Mouse (Mus musculus) left cerebral cortex, adult 18-20 months (tissue): ENCODE measurements around the gene Rab3gap2. TPM values are rescaled to one million over a fixed set of nuclear protein-coding genes. Genes with fewer than 3 reads are reported as not detected.

Experiments
- DNase-seq, 2 experiments: peaks; one replicate each; pipeline ENCODE4 v3.0.0; 2021 to 2022; ENCODE audit warnings: low spot score in 2 of 2, mixed read lengths in 1 of 2
- total RNA-seq, 2 experiments: library from RNA; stranded (reverse); gene quantifications; 2 replicates each; pipeline ENCODE4 v1.2.3; 2021

The Rab3gap2 gene
- total RNA-seq, 2 experiments from 2014 or later, result 78.9 TPM

DNA sequence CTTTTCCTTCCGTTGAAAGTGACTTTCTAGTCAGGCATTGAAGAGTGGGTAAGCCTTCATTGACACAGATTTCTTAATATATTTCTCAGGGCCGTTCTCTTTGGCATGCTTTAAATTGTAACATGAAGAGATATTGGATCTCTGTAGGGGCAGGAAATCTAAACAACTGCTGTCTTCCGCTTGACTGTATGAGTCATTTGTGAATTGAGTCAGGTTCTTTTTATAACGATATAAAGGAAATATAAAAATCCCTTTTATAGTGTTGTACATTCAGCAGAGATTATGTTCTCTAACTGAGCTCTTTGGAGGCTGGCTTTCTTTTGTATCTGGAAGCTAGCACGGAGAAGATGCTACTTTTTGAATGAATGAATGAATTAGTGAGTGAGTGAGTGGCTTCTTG is 14.0 kb downstream of the Rab3gap2 start:
- no peak for DNase-seq

DNA sequence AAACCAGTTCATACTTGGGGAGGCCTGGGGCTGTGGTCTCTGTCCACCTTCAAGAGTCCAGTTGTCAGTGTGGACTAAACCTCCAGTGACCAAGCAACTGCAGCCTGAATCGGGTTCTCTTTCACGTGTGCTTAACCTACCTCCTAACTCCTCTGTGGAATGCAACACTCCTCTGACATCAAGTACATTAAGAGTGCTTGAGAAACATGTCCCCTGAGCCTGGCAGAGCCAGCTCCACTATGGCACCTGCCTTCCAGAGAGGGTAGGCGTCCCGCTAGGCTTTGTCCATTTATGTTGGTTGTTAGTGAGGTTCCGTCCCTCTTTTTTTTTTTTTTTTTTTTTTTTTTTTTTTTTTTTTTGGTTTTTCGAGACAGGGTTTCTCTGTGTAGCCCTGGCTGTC is 23.0 kb downstream of the Rab3gap2 start:
- no peak for DNase-seq

DNA sequence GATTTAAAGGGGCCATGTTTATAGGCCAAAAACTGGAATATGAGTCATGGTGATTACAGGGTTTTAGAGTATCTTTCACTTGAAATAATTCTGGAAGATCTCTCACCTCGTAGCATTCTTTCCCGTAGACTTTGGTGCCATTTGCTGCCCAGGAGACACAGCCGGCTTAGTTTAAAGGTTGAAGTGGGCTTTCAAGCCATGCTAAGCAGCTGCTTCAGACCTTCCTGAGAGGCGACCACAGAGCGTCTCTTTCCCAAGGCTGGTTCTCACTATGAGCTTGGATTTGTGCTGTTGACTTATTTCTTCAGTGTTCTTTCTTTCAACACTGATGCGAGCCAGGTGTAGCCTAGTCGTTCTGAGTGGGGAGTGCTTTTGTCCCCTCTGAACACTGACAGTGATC is 23.8 kb downstream of the Rab3gap2 start:
- no peak for DNase-seq

DNA sequence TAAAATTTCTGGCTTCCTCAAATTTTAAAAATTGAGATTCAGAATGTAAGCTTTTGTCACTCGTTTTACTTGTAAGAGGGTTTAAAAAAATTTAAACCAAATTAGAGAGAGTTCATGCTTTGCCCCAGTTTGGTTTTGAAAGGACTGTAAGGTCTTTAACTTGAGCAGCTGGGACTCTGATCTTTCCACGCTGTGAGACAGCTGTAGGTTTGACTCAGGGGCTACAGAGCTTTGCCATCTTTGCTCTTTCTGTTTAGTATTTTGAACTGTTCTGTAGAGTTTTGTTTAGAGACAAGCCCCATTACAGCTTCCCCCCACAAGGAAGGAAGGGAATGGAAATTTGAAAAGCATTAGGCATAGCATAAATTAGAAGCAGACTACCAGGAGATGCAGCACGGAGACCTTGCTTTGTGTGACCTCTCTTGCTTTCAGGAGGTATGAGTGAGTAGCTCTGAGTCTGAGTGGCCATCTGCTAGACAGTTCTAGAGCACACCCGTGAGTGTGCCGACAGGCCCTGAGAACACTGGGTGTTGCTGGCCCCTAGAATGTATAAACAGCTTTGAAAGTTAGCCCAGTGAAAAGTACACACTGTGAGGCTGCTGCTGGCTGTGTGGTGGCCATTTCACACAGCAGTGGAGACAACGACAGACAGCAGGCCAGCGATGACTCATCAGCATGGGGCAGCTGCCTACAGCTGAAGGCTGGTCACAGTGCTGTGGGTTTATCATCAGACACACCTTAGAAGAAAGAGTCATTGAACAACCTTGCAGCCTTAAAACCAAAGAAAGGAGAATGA is 25.7 kb downstream of the Rab3gap2 start:
- DNase-seq, result peak; percentile 53 to 54

DNA sequence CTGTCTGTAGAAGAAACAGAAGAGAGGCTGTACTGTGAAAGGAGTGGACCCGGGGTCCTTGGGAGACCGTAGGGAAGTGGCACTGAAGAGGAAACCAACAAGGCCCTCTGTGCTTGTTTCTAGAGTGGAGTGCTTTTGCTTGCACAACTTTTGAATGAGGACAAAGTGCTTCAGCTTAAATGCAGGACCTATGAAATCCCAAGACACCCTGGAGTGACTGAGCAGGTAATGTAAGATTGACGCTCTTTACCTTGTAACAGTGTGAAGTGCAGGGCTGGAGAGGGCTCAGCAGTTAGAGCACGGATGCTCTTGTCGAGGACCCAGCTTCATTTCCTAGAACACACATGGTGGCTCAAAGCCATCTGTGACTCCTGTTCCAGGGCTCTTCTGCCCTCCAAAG is 31.9 kb downstream of the Rab3gap2 start:
- DNase-seq, result no peak

DNA sequence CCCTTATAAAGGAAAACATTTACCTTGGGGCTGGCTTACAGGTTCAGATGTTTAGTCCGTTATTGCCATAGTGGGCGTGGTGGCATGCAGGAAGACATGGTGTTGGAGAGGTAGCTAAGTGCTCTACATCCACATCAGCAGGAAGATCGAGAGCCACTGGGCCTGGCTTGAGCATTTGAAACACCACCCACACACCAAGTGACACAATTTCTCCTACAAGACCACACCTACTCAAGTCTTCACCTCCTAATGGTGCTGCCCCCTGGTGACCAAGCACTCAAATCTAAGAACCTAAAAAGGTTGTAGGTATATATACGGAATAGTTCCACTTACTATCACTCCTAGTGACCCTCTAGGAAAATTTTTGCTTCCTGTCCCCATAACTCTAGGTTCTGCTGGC is 32.6 kb downstream of the Rab3gap2 start:
- no peak for DNase-seq

DNA sequence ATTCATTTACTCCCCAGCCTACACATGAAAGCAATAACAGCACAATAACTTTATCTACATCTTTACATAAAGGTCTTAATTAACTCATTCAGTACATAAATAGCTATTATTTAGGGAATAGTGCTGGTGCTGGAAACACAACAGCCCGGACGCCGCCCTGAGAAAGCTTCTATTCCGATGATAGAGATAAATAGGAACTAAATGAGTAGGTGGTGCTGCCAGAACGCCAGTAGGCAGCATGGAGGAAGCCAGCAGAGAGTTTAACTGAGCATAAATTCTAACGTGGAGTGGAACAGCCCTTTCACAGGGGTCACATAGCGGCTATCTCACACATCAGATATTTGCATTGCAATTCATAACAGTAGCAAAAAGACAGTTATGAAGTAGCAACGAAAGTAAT is 39.1 kb downstream of the Rab3gap2 start:
- no peak for DNase-seq

DNA sequence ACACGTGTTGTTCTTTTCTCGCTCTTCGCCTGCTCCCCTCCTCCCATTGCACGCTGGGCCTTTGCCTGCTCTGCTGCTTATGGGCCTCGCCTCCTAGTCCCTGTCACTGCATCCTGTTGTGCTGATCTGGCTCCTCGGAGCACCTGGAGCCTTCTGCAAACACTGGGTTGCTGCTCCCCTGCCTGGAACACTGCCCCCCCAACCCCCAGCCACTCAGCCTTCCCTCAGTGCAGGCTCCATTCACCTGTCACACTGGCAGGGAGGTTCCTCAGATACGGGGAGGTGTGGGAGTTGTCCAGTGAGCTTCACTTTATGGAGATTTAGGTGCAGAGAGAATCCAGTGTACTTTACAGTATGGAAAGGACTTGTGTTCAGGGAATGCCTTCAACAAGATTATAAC is 41.5 kb downstream of the Rab3gap2 start:
- no peak for DNase-seq

DNA sequence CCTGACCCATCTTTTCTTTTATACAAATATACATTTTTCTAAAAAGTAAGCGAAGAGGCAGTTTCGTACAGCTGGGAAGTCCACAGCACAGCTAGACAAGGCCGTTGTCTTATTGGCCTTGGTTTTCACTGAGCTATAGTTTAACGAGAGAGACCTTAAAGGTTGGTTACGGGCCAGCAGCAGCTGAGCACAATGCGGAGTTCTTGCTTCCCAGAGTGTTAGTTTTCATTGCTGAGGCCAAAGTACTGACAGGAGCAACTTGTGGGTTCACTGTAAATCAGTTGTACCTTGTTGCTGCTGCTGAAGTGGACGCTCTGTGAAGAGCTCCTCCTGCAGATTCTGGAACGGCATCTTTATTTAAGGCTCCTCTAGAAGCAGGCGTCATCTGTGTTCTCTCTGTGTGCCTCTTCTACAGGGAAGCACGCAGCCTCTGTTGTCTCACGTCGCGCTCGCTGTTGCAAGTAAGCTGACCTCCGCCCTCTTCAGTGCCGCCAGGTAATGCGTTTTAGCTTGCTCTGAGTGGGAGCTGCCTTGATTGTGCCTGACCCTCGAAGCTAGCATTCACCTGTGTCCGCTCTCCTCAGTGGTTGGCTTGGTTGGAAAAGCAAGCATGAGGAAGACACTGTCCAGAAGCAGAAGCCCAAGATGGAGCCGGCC is 43.6 kb downstream of the Rab3gap2 start:
- DNase-seq, result no peak

DNA sequence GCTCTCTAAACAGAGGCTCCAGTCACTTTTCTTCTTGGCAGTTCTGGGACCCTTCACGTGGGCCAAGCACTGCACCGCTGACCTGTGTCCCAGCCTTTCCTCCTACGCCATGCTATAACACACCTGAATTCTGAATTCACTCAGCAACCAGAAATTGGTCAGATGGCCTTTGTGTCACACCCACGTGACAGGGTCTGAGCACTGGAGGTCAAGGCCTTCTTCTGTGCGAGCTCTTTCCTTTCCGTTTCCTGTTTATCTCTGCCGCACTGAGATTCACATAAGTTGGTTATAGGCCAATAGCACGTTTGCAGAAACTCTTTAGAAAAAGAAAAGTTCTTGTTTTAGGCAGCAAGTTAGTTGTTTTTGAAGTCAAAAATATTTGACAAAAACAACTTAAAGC is 44.8 kb downstream of the Rab3gap2 start:
- no peak for DNase-seq

DNA sequence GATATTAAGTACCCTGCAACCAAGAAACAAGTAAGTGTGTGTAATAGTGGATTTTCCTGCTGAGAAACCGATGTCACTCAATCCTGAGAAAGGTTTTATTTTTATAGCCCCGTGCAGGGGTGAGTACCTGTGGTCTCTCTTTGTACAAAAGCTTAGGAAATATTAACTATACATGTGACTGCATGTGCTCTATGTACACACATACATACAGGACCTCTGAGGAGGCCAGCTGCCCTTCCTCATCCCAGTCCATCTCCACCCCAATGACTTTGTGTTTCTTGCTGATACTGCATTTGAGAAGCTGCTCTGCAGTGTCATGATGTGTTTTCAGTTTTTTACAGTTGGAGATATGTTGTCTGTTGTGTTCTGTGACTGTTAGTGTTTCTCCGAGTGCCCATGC is 48.4 kb downstream of the Rab3gap2 start:
- DNase-seq, result no peak

DNA sequence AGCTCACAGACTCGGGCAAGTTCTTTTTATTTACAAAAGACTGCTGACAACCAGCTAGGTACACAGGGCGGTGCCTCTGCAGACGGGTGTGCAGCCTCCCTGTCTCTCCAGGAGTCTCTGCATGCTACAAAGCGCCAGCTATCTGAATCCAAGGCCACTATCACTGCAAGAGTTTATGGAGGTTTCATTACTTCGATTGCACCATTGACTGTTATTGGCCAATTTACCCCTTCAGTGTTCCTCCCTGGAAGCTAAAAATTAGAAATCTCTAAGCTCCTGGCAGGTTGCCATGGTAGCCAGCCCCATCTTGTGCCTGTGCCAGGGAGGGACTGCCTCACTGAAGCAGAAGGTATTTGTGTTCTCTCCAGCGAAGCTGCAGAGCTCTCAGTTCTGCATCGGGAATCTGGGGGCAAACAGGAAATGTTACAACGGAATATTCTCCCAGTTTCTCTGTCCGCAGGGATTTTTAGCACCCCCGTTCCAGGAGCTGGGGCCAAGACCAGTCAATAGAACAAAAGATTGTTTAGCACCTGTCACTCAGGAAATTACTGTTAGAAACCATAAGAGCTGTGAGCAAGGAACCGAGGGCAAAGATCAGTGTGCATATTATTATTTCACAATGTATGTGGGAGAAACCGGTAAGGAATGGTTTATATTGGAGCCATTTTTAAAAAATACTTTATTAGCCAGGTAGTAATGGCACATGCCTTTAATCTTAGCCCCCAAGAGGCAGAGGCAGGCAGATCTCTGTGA is 49.4 kb downstream of the Rab3gap2 start:
- peak; percentile 55 to 60 for DNase-seq

DNA sequence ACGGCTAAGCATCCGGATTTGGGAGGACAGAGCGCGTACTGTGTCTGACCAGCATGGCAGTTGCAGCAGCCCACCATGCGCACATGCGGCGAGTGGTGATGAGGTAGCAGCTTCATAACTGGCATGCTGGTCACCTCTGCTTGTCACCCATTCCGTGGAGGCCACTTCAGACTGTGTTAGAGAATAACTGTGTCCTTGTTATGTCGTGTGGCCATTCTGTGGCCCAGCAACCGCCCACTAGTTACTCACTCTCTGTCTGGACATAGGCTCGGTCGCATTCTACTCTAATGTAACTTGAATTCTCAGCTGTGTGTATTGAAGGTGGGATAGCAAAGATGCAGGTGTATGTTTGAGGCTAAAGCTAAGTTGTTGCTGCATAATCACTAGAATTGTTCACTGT is 51.4 kb downstream of the Rab3gap2 start:
- no peak for DNase-seq

DNA sequence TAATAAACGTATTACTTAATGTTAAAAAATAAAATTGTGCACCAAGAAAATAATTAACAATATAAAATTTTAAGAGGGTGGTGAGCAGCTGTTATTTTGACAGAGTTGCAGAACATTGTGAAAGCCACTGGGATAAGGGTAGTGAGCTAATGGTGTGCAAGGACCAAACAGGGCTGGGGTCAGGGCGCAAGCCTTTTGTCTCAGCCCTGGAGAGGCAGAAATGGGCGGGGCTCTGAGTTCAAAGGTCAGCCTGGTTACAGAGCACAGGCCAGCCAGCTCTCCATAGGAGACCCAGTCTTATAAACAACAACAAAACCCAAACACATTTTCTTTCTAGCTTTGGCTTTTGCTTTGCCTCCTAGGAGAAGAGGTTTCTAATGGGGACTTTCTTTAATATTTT is 52.8 kb downstream of the Rab3gap2 start:
- DNase-seq, result no peak

DNA sequence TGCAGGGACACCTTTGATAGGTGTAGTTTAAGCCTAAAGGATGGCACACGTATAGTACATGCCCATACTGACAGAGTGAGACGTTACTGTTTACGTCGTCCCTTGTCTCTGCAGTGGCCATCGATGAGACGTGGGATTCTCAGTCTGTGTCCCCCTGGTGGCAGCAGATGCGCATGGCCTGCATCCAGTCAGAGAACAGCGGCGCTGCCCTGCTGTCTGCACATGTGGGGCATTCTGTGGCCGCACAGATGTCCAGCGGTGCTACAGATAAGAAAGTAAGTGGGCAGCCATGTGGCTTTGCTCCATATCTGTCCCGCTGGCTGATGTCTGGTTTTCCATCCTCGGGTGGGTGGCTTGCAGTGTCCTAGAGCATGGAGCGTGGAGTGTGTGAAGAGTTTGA is 58.6 kb downstream of the Rab3gap2 start:
- DNase-seq, result peak in 1 of 2 experiments; percentile 52

DNA sequence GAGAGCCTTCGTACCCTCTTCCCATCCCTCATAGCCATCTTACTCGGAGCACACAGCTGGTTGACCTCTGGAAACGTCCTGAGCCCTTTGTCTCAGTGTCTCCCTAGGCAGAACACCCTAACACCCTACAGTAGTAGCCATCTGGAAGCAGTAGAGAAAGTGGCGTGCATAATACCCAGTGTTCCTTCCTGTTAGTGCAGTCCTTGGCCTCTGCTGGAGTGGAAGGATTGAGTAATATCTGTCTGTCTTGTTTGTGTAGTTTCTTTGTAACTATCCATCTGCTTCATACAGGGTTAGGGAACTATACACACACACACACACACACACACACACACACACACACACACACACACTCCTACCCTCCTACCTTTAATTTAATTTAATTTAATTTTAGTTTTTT is 64.8 kb downstream of the Rab3gap2 start:
- no peak for DNase-seq

DNA sequence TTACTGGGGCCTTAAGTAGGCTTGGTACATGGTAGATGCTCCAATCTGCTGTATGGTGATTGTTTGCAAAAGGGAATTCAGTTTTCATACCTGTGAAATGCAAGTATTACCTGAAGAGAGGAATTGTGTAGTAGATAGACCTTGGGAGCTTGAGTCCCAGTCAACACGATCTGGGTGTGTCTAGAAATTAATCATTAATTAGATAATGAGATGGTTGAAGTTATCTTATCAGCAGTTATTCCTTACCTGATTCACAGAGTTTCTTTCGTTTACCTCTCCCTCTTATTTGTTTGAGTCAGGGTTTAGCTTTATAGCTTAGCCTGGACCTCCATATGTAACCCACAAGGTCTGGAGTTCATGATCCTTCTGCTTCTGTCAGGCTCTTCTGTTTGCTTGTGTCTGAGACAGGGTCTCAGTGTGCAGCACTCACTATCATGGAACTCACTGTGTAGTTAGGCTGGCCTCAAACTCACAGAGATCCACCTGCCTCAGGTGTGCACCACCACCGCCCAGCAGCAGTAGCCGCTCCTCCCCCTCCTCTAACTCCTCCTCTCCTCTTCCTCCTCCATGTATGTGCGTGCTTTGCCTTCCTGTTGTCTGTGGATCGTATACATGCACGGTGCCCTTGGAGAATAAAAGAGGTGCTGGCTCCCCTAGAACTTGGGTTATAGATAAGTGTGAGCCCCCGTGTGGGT is 66.6 kb downstream of the Rab3gap2 start:
- DNase-seq, result no peak

DNA sequence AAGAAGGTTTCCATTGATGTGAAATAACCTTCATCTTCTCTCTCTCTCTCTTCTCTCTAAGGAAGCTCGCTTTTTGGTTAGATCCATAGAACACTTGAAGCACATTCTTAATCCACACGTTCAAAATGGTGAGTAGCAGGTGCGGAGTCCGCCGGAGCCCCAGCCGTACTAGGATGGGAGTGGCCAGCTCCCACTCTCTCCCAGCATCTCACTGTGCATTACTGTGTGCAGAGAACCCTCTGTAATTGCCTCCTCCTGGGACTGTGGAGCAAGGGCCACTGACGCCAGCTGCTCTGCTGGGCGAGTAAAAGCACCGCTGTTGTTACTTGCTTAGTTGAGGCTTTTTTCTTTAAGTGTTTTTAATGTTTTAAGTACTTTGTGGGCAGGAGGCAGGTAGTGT is 67.5 kb downstream of the Rab3gap2 start:
- no peak for DNase-seq

DNA sequence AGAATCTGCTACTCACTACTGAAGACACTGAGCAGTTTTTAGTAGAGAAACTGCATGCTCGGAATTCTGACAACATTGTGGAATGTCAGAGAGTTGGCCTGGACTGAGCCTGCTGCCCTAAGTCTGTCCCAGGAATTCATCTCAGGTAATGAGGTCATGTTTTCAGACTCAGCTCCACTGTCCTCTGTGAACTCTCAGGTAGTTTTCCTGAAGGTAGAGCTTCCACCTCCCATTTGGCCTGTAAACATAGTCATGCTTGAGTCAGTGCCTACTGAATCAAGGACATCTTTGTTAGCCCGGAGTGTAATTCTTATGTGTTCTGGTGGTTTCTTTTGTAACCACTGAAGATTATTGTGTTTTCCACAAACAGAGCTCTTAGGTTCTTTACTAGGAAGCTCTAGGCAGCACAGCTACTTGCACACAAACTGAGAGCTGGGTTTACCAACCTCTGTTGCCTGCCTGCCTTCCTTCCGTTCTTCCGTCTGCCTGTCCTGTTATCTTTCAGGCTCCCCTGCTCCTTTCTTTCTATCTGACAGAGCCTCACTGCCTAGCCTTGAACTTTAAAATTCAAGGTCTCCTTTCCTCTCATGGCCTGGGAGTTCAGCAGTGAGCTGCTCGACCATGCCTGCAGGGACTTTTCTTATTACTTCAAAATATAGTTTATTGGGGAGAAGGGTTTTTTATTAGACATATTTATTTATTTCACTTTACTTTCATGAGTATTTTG is 71.1 kb downstream of the Rab3gap2 start:
- no peak for DNase-seq

DNA sequence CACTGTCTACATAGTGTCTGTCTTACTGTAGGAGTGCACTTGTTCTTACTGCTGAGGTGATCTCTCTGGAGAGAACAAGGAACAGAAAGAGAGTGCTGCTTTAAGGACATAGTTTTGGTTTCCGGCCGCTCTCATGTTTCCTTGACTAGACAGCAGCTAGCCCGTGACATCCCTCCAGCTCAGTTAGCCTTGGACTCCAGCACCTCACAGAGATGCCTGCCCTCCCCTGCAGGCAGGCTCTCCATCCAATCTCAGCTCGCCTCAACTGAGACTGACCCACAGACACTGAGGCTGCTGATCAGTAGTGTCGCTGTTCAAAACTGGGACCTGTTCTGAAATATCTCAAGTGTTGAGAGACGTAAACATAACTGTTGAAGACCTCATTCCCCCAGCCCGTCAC is 72.1 kb downstream of the Rab3gap2 start:
- no peak for DNase-seq

DNA sequence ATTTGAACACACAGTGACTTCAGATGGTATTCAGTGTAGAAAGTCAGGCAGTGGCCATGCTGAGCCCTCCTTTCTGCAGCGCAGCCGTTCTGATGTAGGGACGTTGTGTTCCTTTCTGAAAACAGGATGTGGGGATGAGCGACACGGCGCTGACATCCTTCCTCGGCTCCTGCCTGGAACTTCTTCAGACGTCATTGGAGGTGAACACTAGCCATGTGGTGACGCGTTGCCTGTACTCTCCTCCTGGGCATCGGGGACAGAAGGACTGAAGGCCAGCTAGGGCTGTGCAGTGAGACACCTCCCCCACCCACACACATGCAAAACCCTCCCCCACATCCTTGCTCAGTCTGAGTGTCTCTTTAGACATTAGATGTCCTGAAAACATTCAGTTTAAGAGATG is 73.1 kb downstream of the Rab3gap2 start:
- DNase-seq, result no peak
